Mouse (Mus musculus): ENCODE data around the gene Slc51b. TPM values are rescaled to one million over a fixed set of nuclear protein-coding genes. Genes with fewer than 3 reads are reported as not detected.

The Slc51b gene
- polyA plus RNA-seq, 1 experiment = 13.6 TPM

GRCm38 (mm10) chr9:65458975-65459374, 36.2 kb upstream of the Slc51b start:
- TF ChIP-seq POLR2A (IDR thresholded peaks at IDR 0.05; ENCODE audit: low read depth, low read length) (no peak), CTCF (IDR thresholded peaks at IDR 0.05; ENCODE audit: extremely low read depth, insufficient read length, insufficient replicate concordance, low read depth, low read length) (no peak)
- peaks cover 2% of the 10 kb centered on the region; the same call in 1 of the 2 replicates for H3K4me1 ChIP-seq (ENCODE audit: control insufficient read depth, insufficient read depth, insufficient read length, low read length)
- H3K4me3 ChIP-seq (ENCODE audit: low read depth, low read length) = no peak overlapping the region
- no peaks in the 10 kb centered on the region for H3K27me3 ChIP-seq (ENCODE audit: control insufficient read depth, insufficient read depth, low read length)
- no peak overlapping the region for H3K27ac ChIP-seq (ENCODE audit: insufficient read depth, low read depth, low read length)
- 87% methylated on average over 2 of the region's 2 CpGs for WGBS
- no peaks in the 10 kb centered on the region for H3K36me3 ChIP-seq (ENCODE audit: control insufficient read depth, insufficient read depth, low read length)

- Histone ChIP-seq H3K27ac (ENCODE audit: insufficient read depth, low read depth, low read length) (no peak overlapping the region), H3K4me1 (ENCODE audit: control insufficient read depth, insufficient read depth, insufficient read length, low read length) (no peaks in the 10 kb centered on the region), H3K27me3 (ENCODE audit: control insufficient read depth, insufficient read depth, low read length) (no peaks in the 10 kb centered on the region), H3K4me3 (ENCODE audit: low read depth, low read length) (no peak overlapping the region), H3K36me3 (ENCODE audit: control insufficient read depth, insufficient read depth, low read length) (peaks cover 58% of the 10 kb centered on the region)
- 93% methylated on average over 6 of the region's 6 CpGs for WGBS
- TF ChIP-seq CTCF (IDR thresholded peaks at IDR 0.05; ENCODE audit: extremely low read depth, insufficient read length, insufficient replicate concordance, low read depth, low read length) = no peak
- TF ChIP-seq POLR2A (IDR thresholded peaks at IDR 0.05; ENCODE audit: low read depth, low read length) = no peak
Measured at GRCm38 (mm10) chr9:65447951-65448350, 25.2 kb upstream of the Slc51b start.

GRCm38 (mm10) chr9:65444692-65445091, 21.9 kb upstream of the Slc51b start:
- Histone ChIP-seq H3K27ac (ENCODE audit: insufficient read depth, low read depth, low read length) (no peak overlapping the region), H3K4me1 (ENCODE audit: control insufficient read depth, insufficient read depth, insufficient read length, low read length) (no peaks in the 10 kb centered on the region), H3K4me3 (ENCODE audit: low read depth, low read length) (no peak overlapping the region), H3K36me3 (ENCODE audit: control insufficient read depth, insufficient read depth, low read length) (peaks cover 57% of the 10 kb centered on the region), H3K27me3 (ENCODE audit: control insufficient read depth, insufficient read depth, low read length) (no peaks in the 10 kb centered on the region)
- 96% methylated on average over 4 of the region's 4 CpGs for WGBS
- no peak for TF ChIP-seq POLR2A (IDR thresholded peaks at IDR 0.05; ENCODE audit: low read depth, low read length)
- no peak for TF ChIP-seq CTCF (IDR thresholded peaks at IDR 0.05; ENCODE audit: extremely low read depth, insufficient read length, insufficient replicate concordance, low read depth, low read length)

GRCm38 (mm10) chr9:65435671-65436301, 13.0 kb upstream of the Slc51b start, which contains the start of gene Mtfmt:
Mtfmt (plus strand) TSS chr9:65435782.
- peak within 1 kb of the TSS; percentile 95 for H3K4me3 ChIP-seq (ENCODE audit: low read depth, low read length)
- H3K4me1 ChIP-seq (ENCODE audit: control insufficient read depth, insufficient read depth, insufficient read length, low read length) = peaks cover 2% of the 10 kb centered on the region
- TF ChIP-seq POLR2A (IDR thresholded peaks at IDR 0.05; ENCODE audit: low read depth, low read length) (peak; percentile 52; the same call in 1 of the 2 replicates), CTCF (IDR thresholded peaks at IDR 0.05; ENCODE audit: extremely low read depth, insufficient read length, insufficient replicate concordance, low read depth, low read length) (no peak)
- peaks cover 7% of the 10 kb centered on the region for H3K36me3 ChIP-seq (ENCODE audit: control insufficient read depth, insufficient read depth, low read length)
- under 1% methylated on average over 54 of the region's 54 CpGs for WGBS
- H3K27me3 ChIP-seq (ENCODE audit: control insufficient read depth, insufficient read depth, low read length) = no peaks in the 10 kb centered on the region
- no peak within 1 kb of the TSS for H3K27ac ChIP-seq (ENCODE audit: insufficient read depth, low read depth, low read length)

GRCm38 (mm10) chr9:65435211-65435610, 12.5 kb upstream of the Slc51b start:
- Histone ChIP-seq H3K36me3 (ENCODE audit: control insufficient read depth, insufficient read depth, low read length) (peaks cover 2% of the 10 kb centered on the region; the same call in 1 of the 2 replicates), H3K4me1 (ENCODE audit: control insufficient read depth, insufficient read depth, insufficient read length, low read length) (peaks cover 2% of the 10 kb centered on the region), H3K27me3 (ENCODE audit: control insufficient read depth, insufficient read depth, low read length) (no peaks in the 10 kb centered on the region), H3K27ac (ENCODE audit: insufficient read depth, low read depth, low read length) (no peak overlapping the region), H3K4me3 (ENCODE audit: low read depth, low read length) (no peak overlapping the region)
- 64% methylated on average over 4 of the region's 4 CpGs for WGBS
- TF ChIP-seq POLR2A (IDR thresholded peaks at IDR 0.05; ENCODE audit: low read depth, low read length) (no peak), CTCF (IDR thresholded peaks at IDR 0.05; ENCODE audit: extremely low read depth, insufficient read length, insufficient replicate concordance, low read depth, low read length) (no peak)

- no peak overlapping the region for H3K27ac ChIP-seq (ENCODE audit: insufficient read depth, low read depth, low read length)
- H3K4me1 ChIP-seq (ENCODE audit: control insufficient read depth, insufficient read depth, insufficient read length, low read length) = peaks cover 2% of the 10 kb centered on the region
- no peaks in the 10 kb centered on the region; the same call in 1 of the 2 replicates for H3K36me3 ChIP-seq (ENCODE audit: control insufficient read depth, insufficient read depth, low read length)
- WGBS = 73% methylated on average over 5 of the region's 5 CpGs
- H3K27me3 ChIP-seq (ENCODE audit: control insufficient read depth, insufficient read depth, low read length) = no peaks in the 10 kb centered on the region
- peak; percentile 68; the same call in 1 of the 2 replicates for TF ChIP-seq CTCF (IDR thresholded peaks at IDR 0.05; ENCODE audit: extremely low read depth, insufficient read length, insufficient replicate concordance, low read depth, low read length)
- no peak for TF ChIP-seq POLR2A (IDR thresholded peaks at IDR 0.05; ENCODE audit: low read depth, low read length)
- no peak overlapping the region for H3K4me3 ChIP-seq (ENCODE audit: low read depth, low read length)
Measured at GRCm38 (mm10) chr9:65434140-65434539, 11.4 kb upstream of the Slc51b start.

GRCm38 (mm10) chr9:65432236-65432635, 9.5 kb upstream of the Slc51b start:
- no peak overlapping the region for H3K27ac ChIP-seq (ENCODE audit: insufficient read depth, low read depth, low read length)
- no peaks in the 10 kb centered on the region for H3K27me3 ChIP-seq (ENCODE audit: control insufficient read depth, insufficient read depth, low read length)
- TF ChIP-seq CTCF (IDR thresholded peaks at IDR 0.05; ENCODE audit: extremely low read depth, insufficient read length, insufficient replicate concordance, low read depth, low read length) (peak; percentile 72; the same call in 1 of the 2 replicates), POLR2A (IDR thresholded peaks at IDR 0.05; ENCODE audit: low read depth, low read length) (no peak)
- peaks cover 6% of the 10 kb centered on the region for H3K4me1 ChIP-seq (ENCODE audit: control insufficient read depth, insufficient read depth, insufficient read length, low read length)
- H3K4me3 ChIP-seq (ENCODE audit: low read depth, low read length) = no peak overlapping the region
- 1% methylated on average over 3 of the region's 3 CpGs for WGBS
- H3K36me3 ChIP-seq (ENCODE audit: control insufficient read depth, insufficient read depth, low read length) = no peaks in the 10 kb centered on the region
